Mouse (Mus musculus): ENCODE data around the gene Tex21.

DNA sequence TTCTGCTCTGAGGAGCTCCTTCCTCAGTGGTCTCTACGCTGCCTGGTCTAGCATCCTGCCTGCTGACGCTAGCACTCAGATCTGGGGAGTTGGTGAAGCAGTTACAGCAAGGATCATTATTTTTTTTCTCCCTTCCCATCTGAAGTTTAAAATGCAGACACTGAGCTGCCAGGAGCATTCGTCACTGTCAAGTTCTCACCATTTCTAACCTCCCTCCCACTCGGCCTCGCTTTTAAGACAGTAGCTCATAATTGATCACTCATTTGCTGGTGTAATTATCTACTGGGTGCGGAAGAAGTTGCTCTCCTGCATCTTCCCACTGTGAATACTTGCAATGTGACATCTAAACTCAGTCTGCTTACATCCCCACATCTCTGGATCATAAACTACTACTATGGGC, 38.9 kb upstream of the Tex21 start:
- TF ChIP-seq CTCF (IDR thresholded peaks at IDR 0.05; ENCODE audit: borderline replicate concordance, insufficient read depth, low read length), result no peak
- TF ChIP-seq POLR2A (IDR thresholded peaks at IDR 0.05; ENCODE audit: low read depth, low read length), result no peak
